Comparison of ENCODE assay signal across 9 mouse cellular contexts in genomic region chr12:24723859-24724258, GRCm38 (mm10). TPM values are rescaled to one million over a fixed set of nuclear protein-coding genes. Genes with fewer than 3 reads are reported as not detected.
DNase-seq lines count a peak whose midpoint lies in the region; ATAC-seq lines count a peak whose summit lies in the region.
"Had no signal": no experiment of that assay in that cellular context is flagged by ENCODE, and none has a peak within 500 bp of the region (broad histone marks: within the 10 kb centered on the region; RNA-seq: fewer than 3 reads in every experiment).

No protein-coding gene starts in this region.

- ATAC-seq in kidney, embryonic 16.5 days (ENCODE audit: low FRiP score, low TSS enrichment), result peak; percentile 27; the same call in 1 of the 2 replicates
- ATAC-seq in granulocyte monocyte progenitor cell, adult 5-6 weeks (replicated peaks; ENCODE audit: poor library complexity, severe bottlenecking), result peak; percentile 72
- ATAC-seq in midbrain, embryonic 15.5 days (replicated peaks), result no peak

- H3K36me3 ChIP-seq in kidney, embryonic 16.5 days (ENCODE audit: insufficient read depth, low read length), result no peaks in the 10 kb centered on the region
- no peaks in the 10 kb centered on the region for H3K36me3 ChIP-seq in midbrain, embryonic 15.5 days (replicated peaks)

- peaks cover 7% of the 10 kb centered on the region; the same call in 1 of the 2 replicates for H3K9me3 ChIP-seq in kidney, embryonic 16.5 days (ENCODE audit: low read length)
- no peaks in the 10 kb centered on the region for H3K9me3 ChIP-seq in midbrain, embryonic 15.5 days

- DNase-seq in kidney, postnatal 36 days, result no peak
- DNase-seq in ZHBTc4 (ENCODE audit: low read depth, low spot score), result peak; percentile 55
- no peak for DNase-seq in left cerebral cortex, adult 9 months (ENCODE audit: low spot score in 2 of 2)
- DNase-seq in layer of hippocampus, postnatal 25 days (ENCODE audit: extremely low spot score in 1 of 2, low spot score in 1 of 2), result no peak
- no peak for DNase-seq in adrenal gland, postnatal 36 days
- DNase-seq: cerebellum, adult 18-20 months had no signal

- H3K4me2 ChIP-seq in kidney, embryonic 16.5 days (replicated peaks; ENCODE audit: low read depth, low read length), result no peak overlapping the region
- no peak overlapping the region for H3K4me2 ChIP-seq in midbrain, embryonic 15.5 days

- H3K4me1 ChIP-seq in kidney, embryonic 16.5 days (ENCODE audit: insufficient read depth, low read length), result peaks cover 17% of the 10 kb centered on the region
- H3K4me1 ChIP-seq in midbrain, embryonic 15.5 days, result peaks cover 7% of the 10 kb centered on the region

- no peak overlapping the region for H3K9ac ChIP-seq in kidney, embryonic 16.5 days (replicated peaks; ENCODE audit: low read length)
- H3K9ac ChIP-seq in midbrain, embryonic 15.5 days, result no peak overlapping the region

- WGBS in kidney, embryonic 16.5 days, result 45% methylated on average over 4 of the region's 4 CpGs
- 78% methylated on average over 4 of the region's 4 CpGs for WGBS in midbrain, embryonic 15.5 days

- no peak overlapping the region for H3K4me3 ChIP-seq in kidney, embryonic 16.5 days (ENCODE audit: low read length)
- H3K4me3 ChIP-seq in midbrain, embryonic 15.5 days, result no peak overlapping the region

- H3K27me3 ChIP-seq in kidney, embryonic 16.5 days (ENCODE audit: insufficient read depth, low read length), result no peaks in the 10 kb centered on the region
- H3K27me3 ChIP-seq in midbrain, embryonic 15.5 days (replicated peaks), result no peaks in the 10 kb centered on the region

- H3K27ac ChIP-seq in kidney, embryonic 16.5 days (ENCODE audit: low read length), result peak overlapping the region; percentile 21
- H3K27ac ChIP-seq in midbrain, embryonic 15.5 days, result peak overlapping the region; percentile 34; the same call in 1 of the 2 replicates

RNA-seq across cellular contexts. Expression of gene Rrm2, which starts 15.8 kb away (rescaled TPM):
- polyA plus RNA-seq in kidney, embryonic 16.5 days (2015; fragmentation: Nextera tagmentation; extraction: Ambion mirVana), result 215 and 225 TPM in 2 replicates
- total RNA-seq in granulocyte monocyte progenitor cell, adult 5-6 weeks (2014; fragmentation: Nextera tagmentation), result 132 and 162 TPM in 2 replicates
- total RNA-seq in granulocyte monocyte progenitor cell, adult 5-6 weeks (2017), result 130 and 144 TPM in 2 replicates
- polyA plus RNA-seq in midbrain, embryonic 15.5 days (2015; fragmentation: Nextera tagmentation; extraction: Ambion mirVana), result 46.2 and 48.6 TPM in 2 replicates
- 1 to 10 TPM; 2.6 to 3.5 TPM for total RNA-seq in layer of hippocampus, postnatal 25 days (2021)
- 10 to 100 TPM; 17.3 to 23.5 TPM for total RNA-seq in adrenal gland, postnatal 36 days (2021)

RNA-seq across cellular contexts. Expression of gene Cys1, which starts 42.2 kb away (rescaled TPM):
- 11.1 and 13.2 TPM in 2 replicates for polyA plus RNA-seq in kidney, embryonic 16.5 days (2015; fragmentation: Nextera tagmentation; extraction: Ambion mirVana)
- not detected in 2 replicates for total RNA-seq in granulocyte monocyte progenitor cell, adult 5-6 weeks (2014; fragmentation: Nextera tagmentation)
- not detected in 2 replicates for total RNA-seq in granulocyte monocyte progenitor cell, adult 5-6 weeks (2017)
- 1.8 and 3.3 TPM in 2 replicates for polyA plus RNA-seq in midbrain, embryonic 15.5 days (2015; fragmentation: Nextera tagmentation; extraction: Ambion mirVana)
- total RNA-seq in layer of hippocampus, postnatal 25 days (2021), result 10 to 100 TPM; 20.6 to 25.0 TPM
- total RNA-seq in adrenal gland, postnatal 36 days (2021), result 1 to 10 TPM; 1.7 to 2.6 TPM

Comparison
In these comparisons a context has a peak if more than half of its experiments do, and no peak if none do; other contexts are left out.
1. RNA of gene Rrm2, which starts 15.8 kb away (total RNA-seq): 130 to 162 TPM in granulocyte monocyte progenitor cell, adult 5-6 weeks; 17.3 to 23.5 TPM in adrenal gland, postnatal 36 days and 2.6 to 3.5 TPM in layer of hippocampus, postnatal 25 days; every median in the first group is over 4 times any median in the second.
2. RNA of gene Cys1, which starts 42.2 kb away (total RNA-seq): 20.6 to 25.0 TPM in layer of hippocampus, postnatal 25 days; 1.7 to 2.6 TPM in adrenal gland, postnatal 36 days and not detected in granulocyte monocyte progenitor cell, adult 5-6 weeks; every median in the first group is over 4 times any median in the second.